Mouse (Mus musculus): Measurements from ENCODE around the gene Perm1. TPM values are rescaled to one million over a fixed set of nuclear protein-coding genes. Genes with fewer than 3 reads are reported as not detected.

Perm1 gene
- polyA plus RNA-seq, 1 experiment from 2014 or later: 0.08 TPM

- Histone ChIP-seq H3K4me3 (ENCODE audit: low read depth, low read length) (peak within 1 kb of the TSS; percentile 92), H3K9ac (replicated peaks) (peak within 1 kb of the TSS; percentile 80), H3K9me3 (ENCODE audit: low read length) (no peaks in the 10 kb centered on the region), H3K4me2 (ENCODE audit: low read depth, low read length) (peak within 1 kb of the TSS; percentile 99), H3K4me1 (ENCODE audit: insufficient read depth) (peaks cover 12% of the 10 kb centered on the region), H3K36me3 (replicated peaks; ENCODE audit: insufficient read depth, low read length) (peaks cover 31% of the 10 kb centered on the region), H3K27ac (ENCODE audit: low read depth) (peak within 1 kb of the TSS; percentile 95), H3K27me3 (ENCODE audit: insufficient read depth, low read length) (no peaks in the 10 kb centered on the region)
- peak; percentile 77 for DNase-seq
- TF ChIP-seq EP300 (IDR thresholded peaks at IDR 0.05; ENCODE audit: low read depth) (no peak), CTCF (IDR thresholded peaks at IDR 0.05; ENCODE audit: low read depth) (no peak)
- peak; percentile 22 for ATAC-seq
- WGBS (ENCODE audit: insufficient replicate concordance): under 1% methylated on average over 19 of the region's 48 CpGs
Measured at GRCm38 (mm10) chr4:156234701-156235213, 19.1 kb downstream of the Perm1 start, which contains the start of gene Plekhn1. TSS of gene Plekhn1 (minus strand) at chr4:156234857.

- peaks cover 36% of the 10 kb centered on the region for H3K36me3 ChIP-seq (replicated peaks; ENCODE audit: insufficient read depth, low read length)
- peaks cover 12% of the 10 kb centered on the region for H3K4me1 ChIP-seq (ENCODE audit: insufficient read depth)
- peak overlapping the region; percentile 99 for H3K4me2 ChIP-seq (ENCODE audit: low read depth, low read length)
- no peaks in the 10 kb centered on the region for H3K9me3 ChIP-seq (ENCODE audit: low read length)
- peak overlapping the region; percentile 80 for H3K9ac ChIP-seq (replicated peaks)
- peak overlapping the region; percentile 92 for H3K4me3 ChIP-seq (ENCODE audit: low read depth, low read length)
- peak; percentile 42 for TF ChIP-seq CTCF (IDR thresholded peaks at IDR 0.05; ENCODE audit: low read depth)
- no peak for TF ChIP-seq EP300 (IDR thresholded peaks at IDR 0.05; ENCODE audit: low read depth)
- peak overlapping the region; percentile 95 for H3K27ac ChIP-seq (ENCODE audit: low read depth)
- DNase-seq: no peak
- under 1% methylated on average over 15 of the region's 15 CpGs for WGBS (ENCODE audit: insufficient replicate concordance)
- ATAC-seq: peak; percentile 48
- H3K27me3 ChIP-seq (ENCODE audit: insufficient read depth, low read length): no peaks in the 10 kb centered on the region
Measured at GRCm38 (mm10) chr4:156235360-156235770, 19.7 kb downstream of the Perm1 start.

- ATAC-seq (peak; percentile 93), DNase-seq (peak; percentile 96)
- peaks cover 38% of the 10 kb centered on the region for H3K36me3 ChIP-seq (replicated peaks; ENCODE audit: insufficient read depth, low read length)
- peaks cover 12% of the 10 kb centered on the region for H3K4me1 ChIP-seq (ENCODE audit: insufficient read depth)
- TF ChIP-seq EP300 (IDR thresholded peaks at IDR 0.05; ENCODE audit: low read depth) (no peak), CTCF (IDR thresholded peaks at IDR 0.05; ENCODE audit: low read depth) (peak; percentile 10; the same call in 1 of the 2 replicates)
- H3K4me3 ChIP-seq (ENCODE audit: low read depth, low read length): peak within 1 kb of the TSS; percentile 92
- H3K27ac ChIP-seq (ENCODE audit: low read depth): peak within 1 kb of the TSS; percentile 95
- H3K4me2 ChIP-seq (ENCODE audit: low read depth, low read length): peak within 1 kb of the TSS; percentile 99
- peak within 1 kb of the TSS; percentile 80 for H3K9ac ChIP-seq (replicated peaks)
- H3K27me3 ChIP-seq (ENCODE audit: insufficient read depth, low read length): no peaks in the 10 kb centered on the region
- no peaks in the 10 kb centered on the region for H3K9me3 ChIP-seq (ENCODE audit: low read length)
- WGBS (ENCODE audit: insufficient replicate concordance): under 1% methylated on average over 73 of the region's 90 CpGs
Measured at GRCm38 (mm10) chr4:156235808-156236533, 20.3 kb downstream of the Perm1 start, which contains the start of gene Noc2l. TSS of gene Noc2l (plus strand) at chr4:156236010.

GRCm38 (mm10) chr4:156236651-156237447 lies 21.2 kb downstream of the Perm1 start:
- Histone ChIP-seq H3K9me3 (ENCODE audit: low read length) (no peaks in the 10 kb centered on the region), H3K4me1 (ENCODE audit: insufficient read depth) (peaks cover 12% of the 10 kb centered on the region), H3K27ac (ENCODE audit: low read depth) (no peak overlapping the region; the same call in 1 of the 2 replicates), H3K4me2 (ENCODE audit: low read depth, low read length) (peak overlapping the region; percentile 99), H3K4me3 (ENCODE audit: low read depth, low read length) (peak overlapping the region; percentile 92), H3K27me3 (ENCODE audit: insufficient read depth, low read length) (no peaks in the 10 kb centered on the region), H3K36me3 (replicated peaks; ENCODE audit: insufficient read depth, low read length) (peaks cover 42% of the 10 kb centered on the region), H3K9ac (replicated peaks) (peak overlapping the region; percentile 18; the same call in 1 of the 2 replicates)
- peak; percentile 60 for DNase-seq
- no peak for ATAC-seq
- no peak for TF ChIP-seq EP300 (IDR thresholded peaks at IDR 0.05; ENCODE audit: low read depth)
- 27% methylated on average over 47 of the region's 60 CpGs for WGBS (ENCODE audit: insufficient replicate concordance)

GRCm38 (mm10) chr4:156249567-156249966 lies 33.9 kb downstream of the Perm1 start:
- 65% methylated on average over 11 of the region's 11 CpGs for WGBS (ENCODE audit: insufficient replicate concordance)
- H3K27me3 ChIP-seq (ENCODE audit: insufficient read depth, low read length): peaks cover 8% of the 10 kb centered on the region
- ATAC-seq (no peak), DNase-seq (no peak)
- no peak overlapping the region for H3K4me2 ChIP-seq (ENCODE audit: low read depth, low read length)
- H3K36me3 ChIP-seq (replicated peaks; ENCODE audit: insufficient read depth, low read length): peaks cover 63% of the 10 kb centered on the region
- no peaks in the 10 kb centered on the region for H3K9me3 ChIP-seq (ENCODE audit: low read length)
- H3K9ac ChIP-seq (replicated peaks): no peak overlapping the region
- H3K4me3 ChIP-seq (ENCODE audit: low read depth, low read length): no peak overlapping the region
- peaks cover 20% of the 10 kb centered on the region for H3K4me1 ChIP-seq (ENCODE audit: insufficient read depth)
- no peak overlapping the region for H3K27ac ChIP-seq (ENCODE audit: low read depth)
- TF ChIP-seq EP300 (IDR thresholded peaks at IDR 0.05; ENCODE audit: low read depth): no peak
- TF ChIP-seq CTCF (IDR thresholded peaks at IDR 0.05; ENCODE audit: low read depth): no peak

GRCm38 (mm10) chr4:156251081-156251480 lies 35.4 kb downstream of the Perm1 start:
- no peak for DNase-seq
- no peak for TF ChIP-seq CTCF (IDR thresholded peaks at IDR 0.05; ENCODE audit: low read depth)
- no peak for TF ChIP-seq EP300 (IDR thresholded peaks at IDR 0.05; ENCODE audit: low read depth)
- H3K4me2 ChIP-seq (ENCODE audit: low read depth, low read length): peak overlapping the region; percentile 58
- H3K9me3 ChIP-seq (ENCODE audit: low read length): no peaks in the 10 kb centered on the region
- peaks cover 25% of the 10 kb centered on the region for H3K4me1 ChIP-seq (ENCODE audit: insufficient read depth)
- no peak for ATAC-seq
- H3K27ac ChIP-seq (ENCODE audit: low read depth): no peak overlapping the region
- 80% methylated on average over 8 of the region's 8 CpGs for WGBS (ENCODE audit: insufficient replicate concordance)
- peaks cover 49% of the 10 kb centered on the region for H3K36me3 ChIP-seq (replicated peaks; ENCODE audit: insufficient read depth, low read length)
- no peak overlapping the region for H3K4me3 ChIP-seq (ENCODE audit: low read depth, low read length)
- H3K9ac ChIP-seq (replicated peaks): no peak overlapping the region
- peaks cover 17% of the 10 kb centered on the region for H3K27me3 ChIP-seq (ENCODE audit: insufficient read depth, low read length)
